Mouse (Mus musculus): Measurements from ENCODE around the gene Mpo.

DNA sequence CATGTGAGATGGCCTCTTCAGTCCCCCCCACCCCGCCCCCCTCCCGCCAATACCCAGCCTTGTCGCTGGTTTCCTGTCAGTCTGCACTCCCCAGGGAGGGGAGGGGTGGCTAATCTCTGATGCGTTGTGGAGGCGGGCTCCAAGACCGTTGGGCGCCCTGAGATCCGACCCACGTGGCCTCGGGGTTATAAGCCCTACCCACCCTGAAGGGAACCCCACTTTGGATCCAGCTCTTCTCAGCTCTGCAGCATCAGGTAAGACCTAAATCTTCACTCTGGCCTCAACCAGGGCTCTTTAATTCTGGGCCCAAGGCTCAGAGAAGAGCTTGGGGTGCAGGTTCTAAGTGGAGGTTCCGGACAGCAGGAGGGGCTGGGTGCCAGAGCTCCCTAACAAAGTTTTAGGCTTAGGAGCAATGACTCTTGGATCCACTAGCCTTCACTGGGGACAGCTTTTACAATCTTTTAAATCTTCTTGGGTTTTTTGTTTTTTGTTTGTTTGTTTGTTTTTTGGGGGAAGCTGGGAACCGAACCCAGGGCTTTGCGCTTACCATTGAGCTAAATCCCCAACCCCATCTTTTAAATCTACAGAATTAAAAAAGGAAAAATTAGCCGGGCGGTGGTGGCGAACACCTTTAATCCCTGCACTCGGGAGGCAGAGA lies 37.9 kb upstream of the Mpo start:
- no peak for TF ChIP-seq CTCF (IDR thresholded peaks at IDR 0.05; ENCODE audit: control insufficient read depth, insufficient read depth, insufficient read length)
- TF ChIP-seq USF1 (IDR thresholded peaks at IDR 0.05; ENCODE audit: low read depth), result peak; percentile 70
- TF ChIP-seq MYOD1 (IDR thresholded peaks at IDR 0.05; ENCODE audit: control insufficient read depth, insufficient read length, low read depth), result no peak
- no peak for TF ChIP-seq FOSL1 (IDR thresholded peaks at IDR 0.05; ENCODE audit: insufficient read depth, low read length, poor library complexity, severe bottlenecking)

All from C2C12 (cell line).